Mouse (Mus musculus): ENCODE results near the gene Mturn. TPM values are rescaled to one million over a fixed set of nuclear protein-coding genes. Genes with fewer than 3 reads are reported as not detected.
A peak's percentile ranks its signal among the peaks of the same experiment; 100 is the strongest.

The Mturn gene
- total RNA-seq, 1 experiment = 4.2 TPM

DNA sequence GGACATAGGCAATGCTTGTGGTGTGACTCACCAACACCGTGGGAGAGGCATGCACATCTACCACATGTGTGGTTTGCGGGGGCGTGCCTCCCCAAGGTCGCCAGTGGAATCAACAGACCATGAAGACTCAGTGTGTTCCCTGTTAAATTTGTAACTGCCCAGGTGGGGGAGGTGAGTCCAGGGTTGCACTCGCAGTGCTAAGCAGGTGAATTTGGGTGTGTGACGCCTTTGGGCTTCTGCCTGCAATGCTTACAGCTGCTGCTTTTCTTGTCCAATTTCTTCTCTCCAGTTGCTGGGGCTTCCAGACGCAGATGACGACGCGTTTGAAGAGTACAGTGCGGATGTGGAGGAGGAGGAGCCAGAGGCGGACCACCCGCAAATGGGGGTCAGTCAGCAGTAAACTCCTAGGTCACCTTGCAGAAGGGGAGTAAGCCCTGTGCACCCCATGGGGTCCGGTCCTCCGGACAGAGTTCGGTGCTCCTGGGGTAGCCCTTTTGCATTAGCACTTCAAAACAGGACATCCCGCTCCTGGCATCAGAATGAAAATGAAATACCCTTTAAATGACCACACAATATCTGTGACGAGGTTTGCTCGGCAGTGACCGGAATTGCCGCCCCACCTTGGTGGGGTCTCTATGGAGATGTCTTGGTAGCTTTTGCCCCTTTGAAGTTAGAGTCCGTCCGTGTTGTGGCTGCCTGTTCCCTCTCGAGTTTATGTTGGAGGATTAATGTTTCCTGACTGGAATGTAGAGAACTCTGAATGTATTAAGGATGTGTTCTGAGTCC lies 17.5 kb downstream of the Mturn start:
- H3K9ac ChIP-seq (ENCODE audit: insufficient read depth, low read depth, low read length, poor library complexity, severe bottlenecking) = no peak overlapping the region
- H3K9me3 ChIP-seq (ENCODE audit: control insufficient read depth, insufficient read depth, low read depth, low read length) = no peaks in the 10 kb centered on the region
- H3K4me3 ChIP-seq (ENCODE audit: insufficient read depth in 1 of 2, low read depth in 1 of 2, low read length in 2 of 2, poor library complexity in 1 of 2, severe bottlenecking in 1 of 2) = peak overlapping the region in 1 of 2 experiments; percentile 23; a peak in 2 of 4 replicates
- peak overlapping the region; percentile 3; the same call in 1 of the 2 replicates for H3K27ac ChIP-seq (ENCODE audit: insufficient read depth, low read depth, low read length, poor library complexity, severe bottlenecking)
- TF ChIP-seq HCFC1 (IDR thresholded peaks at IDR 0.05; ENCODE audit: borderline replicate concordance, insufficient read depth, low read length) = no peak
- no peak for TF ChIP-seq ZNF384 (IDR thresholded peaks at IDR 0.05; ENCODE audit: low read depth, low read length)
- TF ChIP-seq ZC3H11A (IDR thresholded peaks at IDR 0.05; ENCODE audit: borderline replicate concordance, low read depth, low read length) = no peak
- peaks cover 9 to 29% of the 10 kb centered on the region in 2 experiments; a peak in 3 of 4 replicates for H3K4me1 ChIP-seq (ENCODE audit: control insufficient read depth in 2 of 2, insufficient read depth in 2 of 2, low read length in 2 of 2, poor library complexity in 1 of 2)
- no peak for DNase-seq (ENCODE audit: low read depth, low spot score)
- in situ Hi-C loops (cut with MboI; ENCODE audit: low sequenced_read_pairs in 2 of 2, unreplicated experiment in 2 of 2) = no loop called here
- H3K36me3 ChIP-seq (ENCODE audit: control insufficient read depth, insufficient read depth, low read length, poor library complexity, severe bottlenecking) = no peaks in the 10 kb centered on the region; the same call in 1 of the 2 replicates

DNA sequence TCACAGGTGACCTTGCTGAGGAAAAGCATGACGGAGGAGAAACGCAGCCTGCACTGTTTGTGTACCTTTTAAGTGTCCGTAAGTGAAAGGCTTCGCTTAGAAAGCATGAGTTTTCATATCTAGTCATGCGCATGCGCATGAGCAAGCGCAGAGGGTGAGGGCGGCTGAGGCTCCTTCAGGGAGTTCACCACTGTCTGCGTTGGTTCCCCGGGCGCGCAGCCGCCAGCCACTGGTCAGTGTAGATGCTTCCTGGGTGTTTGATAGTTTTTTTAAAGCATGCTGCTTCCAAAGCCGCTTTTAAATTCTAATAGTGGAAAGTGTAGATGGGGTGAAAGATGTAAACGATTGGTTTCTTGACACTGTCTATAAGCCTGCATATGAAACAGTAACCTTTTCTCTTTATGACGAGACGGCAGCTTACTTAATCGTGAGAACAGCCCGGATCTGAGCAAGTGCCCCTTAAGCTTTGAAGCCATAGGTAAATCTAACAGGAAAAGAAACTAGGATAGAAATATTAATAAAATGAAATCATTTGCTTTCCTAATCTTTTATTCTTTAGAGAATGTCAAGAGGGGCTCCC lies 18.1 kb downstream of the Mturn start:
- no peaks in the 10 kb centered on the region for H3K9me3 ChIP-seq (ENCODE audit: control insufficient read depth, insufficient read depth, low read depth, low read length)
- DNase-seq (ENCODE audit: low read depth, low spot score) = no peak
- no peak for TF ChIP-seq HCFC1 (IDR thresholded peaks at IDR 0.05; ENCODE audit: borderline replicate concordance, insufficient read depth, low read length)
- TF ChIP-seq ZNF384 (IDR thresholded peaks at IDR 0.05; ENCODE audit: low read depth, low read length) = no peak
- no peak for TF ChIP-seq ZC3H11A (IDR thresholded peaks at IDR 0.05; ENCODE audit: borderline replicate concordance, low read depth, low read length)
- no peak for TF ChIP-seq MAFK (IDR thresholded peaks at IDR 0.05; ENCODE audit: insufficient read depth, low read depth, low read length)
- no peak for TF ChIP-seq CHD2 (IDR thresholded peaks at IDR 0.05; ENCODE audit: low read depth, low read length)
- no peak overlapping the region for H3K27ac ChIP-seq (ENCODE audit: insufficient read depth, low read depth, low read length, poor library complexity, severe bottlenecking)
- H3K9ac ChIP-seq (ENCODE audit: insufficient read depth, low read depth, low read length, poor library complexity, severe bottlenecking) = no peak overlapping the region
- peaks cover 12 to 31% of the 10 kb centered on the region in 2 experiments for H3K4me1 ChIP-seq (ENCODE audit: control insufficient read depth in 2 of 2, insufficient read depth in 2 of 2, low read length in 2 of 2, poor library complexity in 1 of 2)
- H3K4me3 ChIP-seq (ENCODE audit: insufficient read depth in 1 of 2, low read depth in 1 of 2, low read length in 2 of 2, poor library complexity in 1 of 2, severe bottlenecking in 1 of 2) = peak overlapping the region in 1 of 2 experiments; percentile 23; a peak in 2 of 4 replicates
- in situ Hi-C loops (cut with MboI; ENCODE audit: low sequenced_read_pairs in 2 of 2, unreplicated experiment in 2 of 2) = no loop called here
- H3K36me3 ChIP-seq (ENCODE audit: control insufficient read depth, insufficient read depth, low read length, poor library complexity, severe bottlenecking) = no peaks in the 10 kb centered on the region; the same call in 1 of the 2 replicates

- H3K9ac ChIP-seq (ENCODE audit: insufficient read depth, low read depth, low read length, poor library complexity, severe bottlenecking) = no peak overlapping the region
- peaks cover 18 to 37% of the 10 kb centered on the region in 2 experiments for H3K4me1 ChIP-seq (ENCODE audit: control insufficient read depth in 2 of 2, insufficient read depth in 2 of 2, low read length in 2 of 2, poor library complexity in 1 of 2)
- in situ Hi-C loops (cut with MboI; ENCODE audit: low sequenced_read_pairs in 2 of 2, unreplicated experiment in 2 of 2) = no loop called here
- H3K27ac ChIP-seq (ENCODE audit: insufficient read depth, low read depth, low read length, poor library complexity, severe bottlenecking) = no peak overlapping the region
- H3K4me3 ChIP-seq (ENCODE audit: insufficient read depth in 1 of 2, low read depth in 1 of 2, low read length in 2 of 2, poor library complexity in 1 of 2, severe bottlenecking in 1 of 2) = no peak overlapping the region
- no peaks in the 10 kb centered on the region for H3K9me3 ChIP-seq (ENCODE audit: control insufficient read depth, insufficient read depth, low read depth, low read length)
- no peaks in the 10 kb centered on the region; the same call in 1 of the 2 replicates for H3K36me3 ChIP-seq (ENCODE audit: control insufficient read depth, insufficient read depth, low read length, poor library complexity, severe bottlenecking)
- TF ChIP-seq ZNF384 (IDR thresholded peaks at IDR 0.05; ENCODE audit: low read depth, low read length) = no peak
- TF ChIP-seq CHD2 (IDR thresholded peaks at IDR 0.05; ENCODE audit: low read depth, low read length) = no peak
- no peak for TF ChIP-seq ZC3H11A (IDR thresholded peaks at IDR 0.05; ENCODE audit: borderline replicate concordance, low read depth, low read length)
- no peak for TF ChIP-seq MAFK (IDR thresholded peaks at IDR 0.05; ENCODE audit: insufficient read depth, low read depth, low read length)
- no peak for TF ChIP-seq HCFC1 (IDR thresholded peaks at IDR 0.05; ENCODE audit: borderline replicate concordance, insufficient read depth, low read length)
- no peak for DNase-seq (ENCODE audit: low read depth, low spot score)
Measured at GRCm38 (mm10) chr6:54700516-54700915, 19.1 kb downstream of the Mturn start.

- no peak overlapping the region for H3K4me3 ChIP-seq (ENCODE audit: insufficient read depth in 1 of 2, low read depth in 1 of 2, low read length in 2 of 2, poor library complexity in 1 of 2, severe bottlenecking in 1 of 2)
- peaks cover 17 to 39% of the 10 kb centered on the region in 2 experiments for H3K4me1 ChIP-seq (ENCODE audit: control insufficient read depth in 2 of 2, insufficient read depth in 2 of 2, low read length in 2 of 2, poor library complexity in 1 of 2)
Measured at GRCm38 (mm10) chr6:54701901-54702300, 20.5 kb downstream of the Mturn start.

More at GRCm38 (mm10) chr6:54701901-54702300, 20.5 kb downstream of the Mturn start:
- H3K27ac ChIP-seq (ENCODE audit: insufficient read depth, low read depth, low read length, poor library complexity, severe bottlenecking) = no peak overlapping the region
- no peak for DNase-seq (ENCODE audit: low read depth, low spot score)
- in situ Hi-C loops (cut with MboI; ENCODE audit: low sequenced_read_pairs in 2 of 2, unreplicated experiment in 2 of 2) = no loop called here
- H3K9me3 ChIP-seq (ENCODE audit: control insufficient read depth, insufficient read depth, low read depth, low read length) = no peaks in the 10 kb centered on the region
- TF ChIP-seq MAFK (IDR thresholded peaks at IDR 0.05; ENCODE audit: insufficient read depth, low read depth, low read length) = no peak
- TF ChIP-seq HCFC1 (IDR thresholded peaks at IDR 0.05; ENCODE audit: borderline replicate concordance, insufficient read depth, low read length) = no peak
- TF ChIP-seq ZC3H11A (IDR thresholded peaks at IDR 0.05; ENCODE audit: borderline replicate concordance, low read depth, low read length) = no peak
- H3K9ac ChIP-seq (ENCODE audit: insufficient read depth, low read depth, low read length, poor library complexity, severe bottlenecking) = no peak overlapping the region
- no peaks in the 10 kb centered on the region; the same call in 1 of the 2 replicates for H3K36me3 ChIP-seq (ENCODE audit: control insufficient read depth, insufficient read depth, low read length, poor library complexity, severe bottlenecking)
